Mouse (Mus musculus) T-helper 1 cell (primary cell): ENCODE results near the gene Lamc1.
"Not testable (repeated sequence)": the region's sequence is repeated elsewhere in the genome, so short reads cannot be mapped to it uniquely, and the experiment has no call there.

Experiments used
- in situ Hi-C: fragments of 300-600 bp; cut with MboI, MseI; formaldehyde crosslinking; loops from one replicate; pipeline ENCODE4 v1.15.1; 2025; ENCODE audit warnings: high pct_unique_total_duplicates

Lamc1 gene

DNA sequence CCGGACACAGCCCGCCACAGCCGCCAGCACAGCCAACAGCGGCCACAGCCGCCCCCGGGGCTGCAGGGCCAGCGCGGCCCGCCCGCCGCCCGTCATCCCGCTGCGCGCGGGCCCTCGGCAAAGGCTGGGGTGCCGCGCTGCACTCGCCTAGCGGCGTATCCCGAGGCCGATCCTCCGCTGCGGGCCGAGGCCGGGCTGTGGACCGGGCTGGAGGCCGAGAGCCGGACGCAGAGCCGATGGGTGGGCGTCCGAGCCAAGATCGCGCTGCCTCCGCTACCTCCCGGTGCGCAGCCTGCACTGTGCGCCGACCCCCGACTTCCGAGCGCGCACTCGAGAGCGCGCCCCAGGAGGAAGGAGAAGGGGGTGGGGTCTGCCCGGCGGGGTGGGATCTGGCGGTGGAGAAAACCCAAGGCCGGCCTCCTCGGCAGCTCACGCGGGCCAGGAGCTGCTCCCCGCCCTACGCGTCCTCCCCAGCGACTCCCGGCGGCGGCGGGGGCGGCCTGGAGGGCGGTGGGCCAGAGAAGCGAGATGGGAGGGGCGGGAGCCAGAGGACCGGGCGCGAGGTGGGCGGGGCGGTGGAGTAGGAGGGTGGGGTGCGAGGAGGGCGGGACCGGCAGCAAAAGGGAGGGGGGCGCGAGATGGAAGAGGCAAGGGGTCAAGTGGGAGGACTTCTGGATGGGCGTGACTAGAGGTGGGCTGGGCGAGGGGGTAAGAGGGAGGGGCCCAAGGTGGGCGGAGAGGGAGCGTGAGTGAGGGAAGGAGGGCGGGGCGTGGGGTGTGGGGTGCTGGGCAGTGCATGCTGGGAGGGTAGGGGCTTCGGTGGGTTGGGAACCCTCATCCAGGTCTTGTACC is at the start of gene Lamc1:
Lamc1 (minus strand) TSS at position 343 of the 852 bp plus-strand sequence.
- in situ Hi-C loops, result no loop called here

DNA sequence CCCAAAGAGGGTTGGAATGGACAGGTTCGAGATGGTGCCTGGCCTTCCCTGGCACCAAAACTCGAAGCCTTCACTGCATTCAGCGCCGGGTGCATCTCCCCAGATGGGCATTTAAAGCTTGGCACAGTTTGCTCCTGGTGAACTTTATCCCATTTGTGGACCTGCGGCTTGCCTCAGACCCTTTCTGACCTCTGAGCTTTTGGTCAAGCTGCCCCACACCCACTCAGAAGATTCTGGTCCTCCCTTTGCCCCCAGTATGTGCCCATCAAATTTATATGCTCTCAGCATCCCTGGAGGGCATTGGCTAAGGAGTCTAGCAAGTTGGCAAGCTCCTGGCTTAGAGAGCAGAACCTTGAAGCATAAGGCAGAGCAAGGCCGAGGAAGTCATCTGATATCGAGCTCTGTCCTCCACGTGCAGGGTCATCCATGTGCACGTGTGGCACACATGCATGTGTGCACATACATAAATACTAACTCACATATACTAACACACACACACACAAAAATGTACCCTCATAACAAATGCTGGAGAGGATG is 48.2 kb upstream of the Lamc1 start:
- in situ Hi-C loops, result no loop called here

DNA sequence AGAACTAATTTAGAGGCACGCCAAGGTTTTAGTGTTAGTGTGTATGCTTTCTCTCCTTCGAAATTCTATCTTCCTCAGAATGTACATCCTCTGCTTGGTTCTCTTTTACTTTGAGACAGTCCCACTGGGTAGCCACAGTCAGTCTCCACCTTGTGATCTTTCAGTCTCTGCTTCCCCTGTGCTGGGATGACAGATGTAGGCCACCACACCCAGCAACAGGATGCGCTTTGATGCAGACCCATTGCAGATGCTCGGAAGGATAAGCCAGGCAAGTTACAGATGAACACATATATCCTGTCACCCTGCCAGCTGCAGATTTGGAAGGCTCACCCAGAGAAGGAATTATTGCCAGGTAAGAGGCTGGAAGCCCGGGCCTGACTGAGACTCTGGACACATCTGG is 47.2 kb upstream of the Lamc1 start:
- in situ Hi-C loops, result no loop called here

DNA sequence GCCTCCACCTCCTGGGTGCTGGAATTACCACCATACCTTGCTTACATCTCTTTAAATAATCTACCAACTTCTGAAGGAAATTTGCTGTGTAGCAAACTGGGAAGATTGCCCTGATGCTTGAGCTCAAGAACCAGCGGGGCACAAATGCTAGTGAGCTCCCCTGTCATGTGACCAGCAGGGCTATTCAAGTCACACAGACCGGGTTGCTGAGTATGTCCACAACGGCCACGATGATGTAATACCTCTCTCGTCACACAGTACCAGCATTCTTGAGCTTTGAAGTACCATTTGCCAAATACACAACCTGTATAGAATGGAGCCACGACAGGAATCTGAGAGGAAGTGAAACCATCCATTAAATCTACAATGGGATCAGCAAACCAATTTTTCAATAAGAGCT is 46.0 kb upstream of the Lamc1 start:
- in situ Hi-C loops, result no loop called here

DNA sequence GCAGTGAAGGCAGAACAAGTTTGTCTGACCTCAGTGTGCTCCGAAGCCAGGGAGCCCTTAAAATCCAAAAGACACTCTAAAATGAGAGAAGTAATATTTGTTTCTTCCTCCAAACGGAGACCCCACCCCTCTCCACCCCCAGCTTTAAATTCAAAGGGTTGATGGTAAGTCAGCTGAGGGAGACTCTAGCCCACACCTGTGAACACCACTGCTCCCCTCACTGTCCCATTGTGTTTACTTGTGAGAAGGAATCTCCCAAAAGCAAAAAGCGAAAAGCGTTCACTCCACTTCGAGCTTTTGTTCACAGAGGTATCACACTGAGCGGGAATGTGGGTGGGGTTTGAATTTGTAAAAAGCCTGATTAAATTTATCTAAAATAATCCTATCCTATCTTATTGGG is 43.9 kb upstream of the Lamc1 start:
- in situ Hi-C loops, result no loop called here

DNA sequence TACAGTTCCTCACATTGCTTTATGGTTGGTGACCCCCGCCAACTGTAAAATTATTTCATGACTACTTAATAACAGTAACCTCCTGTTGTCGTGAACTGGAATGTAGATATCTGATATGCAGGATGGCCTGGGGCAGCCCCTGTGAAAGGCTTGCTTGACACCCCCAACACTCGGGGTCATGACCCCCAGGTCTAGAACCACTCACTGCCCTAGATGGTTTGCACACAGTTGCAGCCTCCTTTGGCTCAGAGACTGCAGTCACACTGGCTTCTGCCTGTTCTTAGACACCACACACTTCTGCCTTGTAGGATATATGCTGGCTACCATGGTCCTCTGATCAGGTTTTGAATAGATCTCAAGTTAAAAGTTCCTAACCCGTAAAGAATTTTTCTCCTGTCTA is 41.5 kb upstream of the Lamc1 start:
- in situ Hi-C loops, result no loop called here

DNA sequence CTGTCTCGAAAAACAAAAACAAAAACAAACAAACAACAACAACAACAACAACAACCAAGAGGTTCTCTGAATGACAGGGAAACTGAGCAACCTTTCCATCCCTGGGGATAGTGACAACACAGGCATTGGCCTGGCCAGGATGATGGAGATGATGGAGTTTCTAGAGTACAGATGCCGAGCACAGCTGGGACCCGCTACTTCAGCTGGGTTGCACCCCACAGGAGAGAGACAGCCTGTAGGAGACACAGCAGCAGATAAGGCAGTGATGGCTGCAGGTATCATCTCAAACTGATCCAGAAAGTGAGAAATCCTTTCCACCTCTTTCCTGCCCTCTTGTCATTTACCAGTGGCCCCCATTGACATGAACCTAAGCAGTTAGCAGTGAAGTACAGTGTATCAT is 39.3 kb upstream of the Lamc1 start:
- in situ Hi-C loops, result no loop called here

DNA sequence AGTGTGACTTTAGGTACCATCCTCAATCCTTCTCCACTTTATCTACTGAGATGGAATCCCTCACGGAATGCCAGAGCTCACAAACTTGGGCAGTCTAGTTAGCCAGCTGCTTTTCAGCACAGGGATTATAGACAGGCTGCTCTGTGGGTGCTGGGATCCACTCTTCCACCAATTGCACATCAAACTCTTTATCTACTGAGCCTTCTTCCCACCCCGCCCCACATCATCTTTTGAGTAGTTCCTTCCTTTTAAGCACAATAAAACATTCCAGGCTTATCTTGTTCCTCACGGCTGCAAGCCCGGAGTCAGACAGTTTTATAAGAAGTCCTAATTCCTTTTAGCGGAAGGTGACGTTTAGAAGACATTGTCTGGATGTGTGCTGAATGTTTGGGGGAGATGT is 36.4 kb upstream of the Lamc1 start:
- in situ Hi-C loops, result no loop called here

DNA sequence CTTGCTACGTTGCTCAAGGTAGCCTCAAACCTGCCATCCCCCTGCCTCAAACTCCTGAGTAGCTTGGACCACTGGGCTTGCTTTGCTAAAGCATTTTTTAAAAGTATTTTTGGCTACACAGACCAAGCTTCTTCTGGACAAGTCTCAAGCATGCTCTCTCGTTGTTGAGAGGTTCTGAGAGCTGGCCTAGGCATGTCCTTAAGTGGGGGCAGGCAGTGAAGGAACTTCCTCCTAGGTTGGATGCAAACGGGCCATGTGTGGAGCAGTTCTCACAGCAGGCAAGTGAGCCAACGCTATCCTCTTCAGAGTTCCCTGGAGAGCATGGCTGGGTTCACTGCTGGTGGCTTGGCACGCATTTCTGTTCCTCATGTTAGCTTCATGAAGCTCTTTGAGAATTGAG is 34.5 kb upstream of the Lamc1 start:
- in situ Hi-C loops, result no loop called here

DNA sequence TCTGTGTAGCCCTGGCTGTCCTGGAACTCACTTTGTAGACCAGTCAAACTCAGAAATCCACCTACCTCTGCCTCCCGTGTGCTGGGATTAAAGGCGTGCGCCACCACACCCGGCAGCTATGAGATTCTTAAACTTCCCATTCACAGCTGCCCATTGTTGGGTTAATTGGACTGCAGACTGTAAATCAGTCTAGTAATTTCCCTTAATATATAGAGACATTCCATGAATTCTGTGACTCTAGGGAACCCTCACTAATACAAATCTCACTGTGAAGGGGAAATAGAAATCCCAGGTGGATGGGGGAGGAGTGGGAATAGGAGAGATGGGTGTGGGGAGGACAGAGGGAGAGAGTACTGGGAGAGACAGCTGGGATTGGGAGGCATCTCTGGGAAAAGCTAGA is 29.3 kb upstream of the Lamc1 start:
- in situ Hi-C loops, result no loop called here

DNA sequence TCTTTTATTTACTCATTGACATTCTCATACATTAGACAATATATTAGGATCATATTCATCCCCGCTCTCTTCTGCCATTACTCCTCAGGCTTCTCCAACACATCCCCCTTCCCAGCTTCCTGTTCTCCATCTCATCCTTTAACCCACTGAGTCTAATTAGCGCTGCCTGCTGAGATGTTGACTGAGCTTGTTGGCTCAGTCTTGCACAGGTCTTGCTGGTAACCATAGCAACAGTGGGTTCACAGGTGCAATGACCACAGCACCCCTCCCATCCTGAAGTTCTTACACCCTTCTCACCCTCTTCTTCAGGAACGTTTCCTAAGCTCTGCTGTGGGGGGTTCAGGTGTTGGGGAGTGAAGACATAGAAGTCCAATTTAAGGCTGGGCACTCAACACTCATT is 28.0 kb upstream of the Lamc1 start:
- in situ Hi-C loops, result no loop called here

DNA sequence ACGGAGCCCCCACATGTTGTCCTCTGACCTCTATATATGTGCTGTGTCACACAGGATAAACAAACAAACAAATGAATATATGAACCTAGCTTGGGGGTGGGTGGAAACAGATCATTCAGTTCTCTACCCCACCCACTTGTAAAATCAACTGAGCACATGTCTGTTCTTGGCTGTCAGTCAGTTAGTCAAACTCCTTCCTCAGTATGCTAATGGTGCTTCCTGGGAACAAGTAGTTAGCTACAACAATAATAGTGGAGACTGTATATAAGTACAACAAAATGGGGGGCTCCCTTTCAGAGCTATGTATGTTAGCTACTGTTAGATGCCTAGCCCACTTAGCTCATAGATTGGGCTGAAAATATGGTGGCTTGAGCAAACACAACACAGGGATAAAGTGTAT is 24.6 kb upstream of the Lamc1 start:
- in situ Hi-C loops, result no loop called here

DNA sequence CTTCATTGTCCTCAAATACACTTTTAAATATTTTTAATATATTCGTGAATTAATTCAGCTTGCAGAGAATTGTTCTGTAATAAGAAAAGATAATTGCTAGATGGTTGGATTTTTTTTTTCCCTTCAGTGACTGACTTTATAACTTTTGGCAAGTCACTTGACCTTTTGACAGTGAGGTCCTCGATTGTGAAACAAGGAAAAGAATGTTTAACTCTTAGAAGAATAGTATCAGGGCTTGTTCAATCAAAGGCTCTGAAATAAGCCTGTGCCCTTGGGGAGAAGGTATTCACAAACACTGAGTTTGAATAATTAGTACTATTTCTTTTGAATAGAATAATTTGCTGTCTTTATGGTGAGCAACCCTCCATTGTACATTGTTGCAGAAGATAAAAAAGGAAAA is 21.9 kb upstream of the Lamc1 start:
- in situ Hi-C loops, result no loop called here

DNA sequence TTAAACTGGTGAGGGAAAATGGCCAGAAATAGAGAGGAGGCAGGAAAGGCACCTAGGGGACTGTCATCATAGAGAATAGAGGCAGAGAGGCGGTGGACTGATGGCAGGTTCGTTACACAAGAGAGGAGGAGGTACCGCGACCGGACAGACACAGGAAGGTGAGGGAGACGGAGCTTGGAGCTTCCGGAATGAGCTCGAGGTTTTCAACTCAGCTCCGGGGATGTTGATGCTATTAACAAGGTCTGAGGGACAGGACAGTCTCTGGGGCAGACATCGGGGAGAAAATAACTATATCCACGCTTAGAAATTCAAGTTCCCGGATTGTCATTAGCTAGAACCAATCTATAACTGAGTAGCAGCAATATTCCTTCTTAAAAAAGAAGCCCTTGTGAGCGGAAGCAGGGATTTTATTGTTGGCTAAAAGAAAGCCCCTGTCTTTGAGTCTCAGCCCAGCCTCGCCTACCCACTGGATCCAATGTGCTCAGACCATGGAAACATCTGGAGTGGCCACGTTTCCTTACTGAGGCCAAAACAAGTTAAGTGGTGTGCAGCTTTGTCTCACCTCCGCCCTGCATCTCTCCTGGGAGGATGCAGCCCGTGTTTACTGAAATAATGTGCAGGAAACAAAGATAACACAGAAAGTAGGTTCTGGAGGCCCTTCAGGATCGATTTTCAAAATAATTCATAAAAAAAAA is 21.3 kb upstream of the Lamc1 start:
- in situ Hi-C loops, result no loop called here

DNA sequence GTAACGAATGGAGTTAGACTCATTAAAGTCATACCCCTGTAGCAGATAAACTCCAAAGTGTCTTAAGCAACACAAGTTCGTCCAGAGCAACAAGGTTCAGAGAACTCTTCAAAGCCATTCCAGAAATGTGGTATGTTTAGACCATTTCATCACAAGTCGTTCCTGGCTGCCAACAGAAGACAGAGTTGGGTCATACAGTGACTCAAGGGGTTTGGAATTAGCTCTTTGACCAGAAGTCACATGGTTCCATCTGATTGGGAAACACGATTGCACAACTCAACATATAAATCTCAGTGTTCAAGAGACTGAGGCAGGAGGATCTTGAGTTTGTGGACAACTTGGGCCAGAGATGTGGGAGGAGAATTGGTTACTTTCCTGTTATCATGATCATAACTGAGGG is 18.4 kb upstream of the Lamc1 start:
- in situ Hi-C loops, result no loop called here

DNA sequence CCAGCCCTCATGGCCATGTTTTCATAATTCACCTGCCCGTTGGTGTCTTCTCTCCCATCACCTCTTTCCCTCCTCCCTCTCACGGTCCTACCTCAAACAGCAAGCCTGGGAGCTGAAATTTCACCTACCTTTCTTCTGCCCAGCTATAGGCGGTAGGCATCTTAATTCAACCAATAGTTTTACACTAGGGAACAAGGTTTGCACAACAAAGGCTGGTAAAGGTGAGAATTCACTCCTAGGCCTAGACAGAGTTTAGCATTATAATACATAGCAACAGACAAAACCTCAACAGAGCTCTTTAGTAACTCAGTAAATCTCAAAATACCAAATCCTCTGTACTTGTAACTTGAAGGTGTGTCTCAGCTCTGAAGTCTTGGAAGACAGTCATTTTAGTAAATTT is 15.1 kb upstream of the Lamc1 start:
- in situ Hi-C loops, result no loop called here

DNA sequence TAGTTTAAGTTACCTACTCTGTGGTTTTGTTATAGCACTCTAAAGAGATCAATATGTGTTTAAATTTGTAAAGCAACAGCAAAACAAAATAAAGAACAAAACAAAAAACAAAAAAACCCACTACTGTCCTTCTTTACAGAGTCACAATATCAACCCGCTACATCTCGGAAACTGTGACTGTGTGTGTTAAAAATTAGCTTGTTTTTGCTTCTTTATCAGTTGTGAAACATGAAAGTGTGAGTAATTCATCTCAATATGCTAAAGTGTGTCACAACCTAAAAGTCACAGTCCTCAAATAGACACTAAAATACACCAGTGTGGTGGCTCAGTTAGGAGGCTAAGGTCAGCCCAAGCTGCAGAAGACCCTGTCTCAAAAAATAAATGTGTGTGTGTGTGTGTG is 14.5 kb upstream of the Lamc1 start:
- in situ Hi-C loops, result no loop called here

DNA sequence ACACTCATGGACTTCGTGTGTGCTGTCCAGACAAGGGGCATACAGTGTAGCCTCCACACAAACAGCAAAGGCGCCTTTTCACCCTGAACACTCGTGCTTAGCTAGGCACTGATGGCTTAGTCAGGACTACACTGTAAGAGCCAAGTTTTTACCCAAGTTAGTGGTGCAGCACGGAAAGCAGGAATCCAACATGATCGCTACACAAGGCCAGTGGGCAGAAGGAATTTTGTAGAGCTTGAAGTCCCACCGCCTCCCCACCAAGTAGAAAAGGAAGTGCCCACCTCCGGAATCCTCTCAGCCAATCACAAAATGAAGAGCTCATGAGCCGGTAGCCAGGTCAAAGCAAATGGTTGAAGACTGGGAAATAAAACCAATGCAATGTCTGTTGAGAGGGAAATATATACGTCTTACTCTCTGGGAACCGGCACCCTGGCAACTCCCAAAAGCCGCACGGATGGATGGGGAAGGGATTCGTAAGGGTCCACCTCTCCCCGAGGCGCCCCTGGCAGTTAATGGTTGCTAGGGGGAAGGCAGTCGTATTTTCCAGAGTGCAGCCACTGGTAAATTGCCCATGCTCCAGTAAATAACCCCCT is 13.2 kb upstream of the Lamc1 start:
- in situ Hi-C loops, result no loop called here

DNA sequence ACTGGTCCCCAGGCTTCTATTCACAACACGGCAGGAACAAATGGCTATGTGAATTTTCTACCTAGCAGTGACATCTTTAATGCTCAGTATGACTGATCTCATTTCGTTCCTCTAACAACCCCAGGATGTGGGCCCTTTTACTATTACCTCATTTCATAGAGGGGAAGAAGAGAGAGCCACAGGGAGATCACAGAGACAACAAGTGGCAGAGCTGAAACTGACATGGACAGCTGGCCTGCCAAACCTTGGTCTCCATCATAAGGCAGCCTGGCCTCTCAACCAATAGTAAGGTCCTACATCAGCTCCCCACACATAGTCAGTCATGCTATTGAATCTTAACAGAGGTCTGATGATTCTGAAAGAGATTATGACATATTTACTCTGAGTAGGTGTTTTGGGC is 12.4 kb upstream of the Lamc1 start:
- in situ Hi-C loops, result no loop called here

DNA sequence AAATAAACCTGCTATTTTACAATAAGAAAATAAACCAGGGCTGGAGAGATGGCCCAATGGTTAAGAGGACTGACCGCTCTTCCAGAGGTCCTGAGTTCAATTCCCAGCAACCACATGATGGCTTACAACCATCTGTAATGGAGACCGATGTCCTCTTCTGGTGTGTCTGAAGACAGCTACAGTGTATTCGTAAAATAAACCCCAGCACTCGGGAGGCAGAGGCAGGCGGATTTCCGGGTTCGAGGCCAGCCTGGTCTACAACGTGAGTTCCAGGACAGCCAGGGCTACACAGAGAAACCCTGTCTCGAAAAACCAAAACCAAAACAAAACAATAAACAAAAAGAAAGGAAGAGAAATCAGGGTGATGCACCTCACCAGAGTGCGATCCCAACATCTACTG is 2.9 kb upstream of the Lamc1 start:
- in situ Hi-C loops, result not testable (repeated sequence)

DNA sequence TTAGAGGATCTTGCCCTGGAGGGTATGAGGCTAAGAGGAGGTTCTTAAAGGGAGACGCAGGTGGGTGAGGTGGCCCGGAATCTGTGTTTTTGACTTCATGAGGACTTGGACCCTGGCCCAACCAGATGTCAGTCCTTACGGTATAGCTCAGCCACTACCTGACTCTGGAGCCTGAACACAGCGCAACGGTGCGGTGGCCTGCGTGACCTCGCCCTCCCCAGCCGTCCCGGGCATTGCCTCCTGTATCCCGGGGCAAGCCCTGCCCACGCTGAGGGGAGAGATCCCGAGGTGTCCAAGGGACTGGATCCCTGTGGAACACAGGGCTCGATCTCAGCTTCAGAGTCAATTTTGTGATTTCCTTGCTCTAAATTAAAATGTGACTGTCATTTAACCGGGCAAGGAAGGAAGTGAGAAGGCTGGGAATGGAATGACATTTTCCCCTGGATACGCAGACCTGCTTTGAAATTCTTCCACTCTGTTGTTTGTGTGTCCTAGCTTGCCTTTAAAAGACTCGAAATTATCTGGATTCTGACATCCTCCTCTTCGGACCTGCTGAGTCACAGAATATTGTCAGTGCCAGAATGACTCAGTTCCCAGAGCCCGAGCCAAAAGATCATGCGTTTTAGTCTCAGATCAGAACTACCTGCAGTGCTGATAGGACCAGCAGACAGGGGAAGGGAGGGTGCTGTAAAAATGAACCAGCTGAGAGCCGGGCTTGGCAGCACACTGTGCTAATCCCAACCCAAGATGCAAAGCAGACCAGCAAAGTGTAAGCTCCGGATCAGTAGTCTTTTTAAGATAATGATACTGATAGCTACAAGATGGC is 923 bp upstream of the Lamc1 start:
- in situ Hi-C loops, result no loop called here
